Mouse (Mus musculus): ENCODE measurements at regions not wholly inside any gene's neighbourhood (a gene's known extent, or its start where the extent isn't known, plus 50 kb on each side); places are given as distances from the start of the nearest gene placed in this dataset.

- no peak for DNase-seq
Observed at GRCm38 (mm10) chr12:31173512-31173911, 67.1 kb upstream of the Gm6993 start.

DNA sequence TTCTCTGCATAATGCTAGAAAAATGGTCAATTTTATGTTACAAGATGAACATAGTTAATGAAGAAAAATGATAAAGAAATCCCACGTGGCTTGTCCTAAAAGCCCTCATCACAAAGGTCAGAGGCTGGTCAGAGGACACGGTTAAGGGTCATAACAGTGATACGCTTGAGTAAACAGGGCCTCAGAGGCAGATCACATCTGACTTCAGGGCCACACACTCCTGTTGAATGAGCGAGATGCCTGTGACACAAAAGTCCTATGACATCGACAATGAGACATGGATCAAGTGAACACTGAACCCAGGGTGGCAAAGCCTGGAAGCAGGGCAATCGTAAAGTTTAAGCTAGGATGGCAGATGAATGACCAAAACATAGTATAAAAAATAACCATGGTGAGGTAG is 61.0 kb upstream of the Gm6993 start:
- DNase-seq, result peak; percentile 31 to 39

DNA sequence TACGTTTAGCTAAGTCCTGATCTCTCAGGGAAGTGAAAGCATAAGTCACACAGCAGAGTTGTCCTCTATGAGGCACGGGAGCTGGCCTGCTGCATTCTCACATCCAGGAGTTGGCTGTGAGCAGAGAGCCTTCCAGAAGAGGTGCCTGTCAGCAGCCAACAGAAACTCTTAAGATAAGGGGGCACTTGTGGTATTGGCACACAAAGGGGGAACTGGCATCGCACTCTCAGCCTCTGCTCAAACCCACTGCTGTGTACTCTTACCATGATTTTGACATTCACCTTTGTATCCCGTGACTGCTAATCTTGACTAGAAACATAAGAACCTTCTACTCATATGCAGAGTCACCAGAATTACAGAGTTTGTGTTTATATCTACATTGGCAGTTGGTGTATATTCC is 56.9 kb upstream of the Gm6993 start:
- no peak for DNase-seq

- peak; percentile 22 to 30 for DNase-seq
Observed at GRCm38 (mm10) chr12:31184217-31184975, 56.2 kb upstream of the Gm6993 start.

- no peak for DNase-seq
Observed at GRCm38 (mm10) chr12:31185177-31185932, 55.2 kb upstream of the Gm6993 start.

DNA sequence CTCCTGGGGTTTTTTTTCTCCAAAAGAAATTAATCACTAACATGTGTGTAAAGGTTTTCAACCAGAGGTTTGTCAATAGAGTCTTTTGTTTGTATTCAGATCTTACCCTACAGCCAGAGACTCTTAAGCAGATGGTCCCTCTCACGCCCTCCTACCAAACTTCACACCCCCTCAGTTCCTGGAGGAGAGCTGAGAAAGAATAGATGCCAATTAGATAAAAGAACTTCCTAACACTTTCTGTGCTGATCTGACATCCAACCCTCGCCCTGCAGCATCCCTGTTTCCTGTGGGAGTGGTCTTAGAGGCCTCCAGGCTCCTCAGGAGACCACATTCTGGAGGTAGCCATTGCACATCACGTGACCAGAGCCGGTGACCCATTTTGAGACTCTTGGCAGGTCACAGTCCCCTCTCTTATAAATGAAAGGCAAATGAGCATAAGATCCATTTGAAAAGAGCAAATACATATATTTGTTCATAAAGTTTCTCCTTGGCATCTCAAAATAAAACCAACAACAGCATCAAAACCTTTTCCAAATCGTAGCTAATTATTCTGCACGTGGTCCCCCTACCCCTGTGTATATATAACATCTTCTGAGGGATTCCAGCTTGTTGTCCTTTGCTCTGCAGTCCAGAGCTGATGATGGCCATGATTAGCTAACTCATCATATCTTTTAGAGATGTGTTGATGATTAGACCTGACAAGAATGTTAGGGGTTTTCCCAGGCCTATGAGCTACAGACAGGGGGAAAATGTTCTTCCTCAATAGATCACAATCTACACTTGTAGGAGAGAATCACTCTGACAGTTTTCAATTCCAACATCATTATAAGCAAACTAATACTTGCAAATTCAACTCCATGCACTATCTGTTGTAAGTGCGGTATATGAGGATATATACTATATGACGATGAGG is 54.4 kb upstream of the Gm6993 start:
- no peak for DNase-seq

GRCm38 (mm10) chr12:31188011-31188576 is 52.5 kb upstream of the Gm6993 start:
- DNase-seq, result peak in 1 of 2 experiments; percentile 47

DNA sequence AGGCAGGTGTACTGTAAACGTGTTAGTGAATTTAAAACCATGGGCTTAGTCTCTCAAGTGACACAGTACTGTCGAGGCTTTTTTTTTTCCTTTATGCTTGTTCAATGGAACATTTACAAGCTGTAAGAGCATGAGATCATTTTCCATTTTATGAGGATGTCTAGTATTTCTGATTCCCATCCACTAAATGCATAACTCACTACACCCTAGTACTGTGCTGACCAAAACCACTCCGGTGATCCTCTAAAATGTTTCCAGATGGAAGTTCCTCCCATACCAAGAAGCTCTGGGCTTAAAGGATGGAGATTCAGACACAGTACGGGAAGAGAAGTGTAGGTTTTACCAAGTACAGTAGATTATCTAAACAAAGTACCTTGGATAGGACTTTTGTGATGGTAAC is 50.3 kb upstream of the Gm6993 start:
- no peak for DNase-seq

Measured in kidney, postnatal 36 days (tissue).